Mouse (Mus musculus): Measurements from ENCODE around the gene Orm3. TPM values are rescaled to one million over a fixed set of nuclear protein-coding genes. Genes with fewer than 3 reads are reported as not detected.
A peak's percentile ranks its signal among the peaks of the same experiment; 100 is the strongest.

Gene Orm3
- polyA plus RNA-seq, 1 experiment from 2014 or later: not detected

DNA sequence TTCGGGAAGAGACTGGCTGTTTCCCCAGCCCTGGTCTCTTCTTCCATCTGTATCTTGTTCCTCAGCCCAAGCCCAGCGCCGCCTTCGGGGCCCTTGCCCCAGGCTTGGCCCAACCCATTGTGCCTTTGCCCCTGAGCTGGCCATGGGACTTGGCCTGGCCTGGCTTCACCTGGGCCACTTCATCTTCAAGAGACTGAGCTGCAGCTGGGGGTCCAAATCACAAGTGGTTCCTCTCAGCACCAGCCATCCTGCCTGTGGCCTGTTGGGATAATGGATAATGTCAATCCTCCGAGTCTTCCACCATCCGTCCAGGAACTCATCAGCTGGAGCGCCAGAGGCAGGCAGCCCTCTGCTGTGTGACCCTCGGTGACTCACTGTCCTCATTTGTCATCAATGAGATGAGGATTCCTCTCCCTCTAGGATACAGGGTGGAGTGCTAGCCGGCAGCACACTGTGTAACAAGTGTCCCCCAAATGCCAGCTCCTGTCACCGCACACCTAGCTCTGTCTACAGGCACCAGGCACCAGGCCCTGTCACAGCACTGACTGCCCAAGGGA lies 42.1 kb downstream of the Orm3 start:
- Histone ChIP-seq H3K4me2 (replicated peaks) (no peak overlapping the region), H3K27ac (replicated peaks) (no peak overlapping the region), H3K4me3 (no peak overlapping the region), H3K36me3 (peaks cover 30% of the 10 kb centered on the region), H3K9ac (replicated peaks) (no peak overlapping the region), H3K27me3 (no peaks in the 10 kb centered on the region), H3K4me1 (peaks cover 30% of the 10 kb centered on the region), H3K9me3 (no peaks in the 10 kb centered on the region)
- ATAC-seq (ENCODE audit: low FRiP score, low read depth): no peak
- WGBS: 88% methylated on average over 10 of the region's 10 CpGs

DNA sequence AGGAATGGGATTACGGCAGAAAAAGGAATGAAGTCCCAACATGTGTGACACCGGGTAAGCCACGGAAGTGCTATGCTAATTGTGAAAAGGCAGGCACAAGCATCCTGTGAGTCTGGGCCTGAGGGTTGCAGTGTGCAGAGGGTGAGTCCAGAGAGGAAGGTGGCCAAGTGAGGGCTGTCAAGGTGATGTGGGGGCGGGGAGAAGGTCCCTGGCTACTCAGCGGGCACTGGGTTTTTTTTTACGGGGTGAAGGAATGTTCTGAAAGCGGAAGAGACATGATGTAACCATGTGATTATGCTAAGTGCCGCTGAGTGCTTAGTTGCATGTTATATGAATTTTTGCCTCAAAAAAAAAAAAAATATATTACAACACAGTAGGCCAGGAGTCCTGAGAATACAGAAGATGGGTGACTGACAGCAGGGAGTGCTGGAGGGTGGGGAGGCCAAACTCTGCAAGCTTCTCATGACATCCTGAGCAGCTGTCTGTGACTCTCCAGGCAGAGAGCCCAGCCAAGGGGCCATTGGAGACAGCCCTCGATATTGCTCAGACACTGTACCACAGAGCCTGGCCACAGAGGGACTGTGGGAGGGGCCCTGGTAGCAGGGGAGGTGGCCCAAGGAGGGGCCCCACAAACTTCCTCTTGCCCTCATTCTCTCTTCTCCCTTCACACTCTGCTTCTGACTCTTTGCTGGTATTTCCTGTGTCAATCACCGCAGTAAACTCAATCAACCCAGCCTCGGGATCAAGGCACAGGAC lies 43.1 kb downstream of the Orm3 start:
- Histone ChIP-seq H3K4me3 (no peak overlapping the region), H3K27me3 (no peaks in the 10 kb centered on the region), H3K9me3 (no peaks in the 10 kb centered on the region), H3K4me1 (peaks cover 40% of the 10 kb centered on the region), H3K9ac (replicated peaks) (no peak overlapping the region), H3K4me2 (replicated peaks) (no peak overlapping the region), H3K27ac (replicated peaks) (0 out of 2 replicates have a peak overlapping the region, but pooled peaks have one; percentile 2), H3K36me3 (peaks cover 22% of the 10 kb centered on the region)
- no peak for ATAC-seq (ENCODE audit: low FRiP score, low read depth)
- WGBS: 80% methylated on average over 11 of the region's 11 CpGs

DNA sequence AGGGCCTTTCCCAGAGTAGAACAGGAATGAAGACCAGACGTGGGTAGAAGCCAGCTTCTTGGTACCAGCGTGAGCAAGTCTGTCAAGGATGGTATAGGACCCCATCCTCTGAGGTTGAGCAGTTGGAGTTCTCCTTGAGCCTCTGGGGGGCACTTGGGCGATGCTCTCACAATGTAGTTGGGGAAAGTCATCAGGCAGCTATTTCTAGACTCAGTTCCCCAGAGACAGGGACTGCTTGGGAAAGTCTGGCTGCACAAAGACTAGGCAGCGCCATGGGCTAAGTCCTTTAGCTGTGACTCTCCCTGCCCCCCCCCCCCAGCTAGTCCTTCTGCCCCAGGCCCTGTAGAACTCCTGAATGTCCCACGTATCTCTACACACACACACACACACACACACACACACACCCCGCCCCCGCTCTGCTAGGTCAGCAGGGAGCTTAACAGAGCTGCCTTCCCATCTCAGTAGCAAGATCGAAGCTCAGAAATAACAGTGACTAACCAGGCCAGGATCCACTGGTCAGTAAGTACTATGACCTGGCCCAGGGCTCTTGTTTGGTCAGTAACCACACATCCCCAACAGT lies 43.8 kb downstream of the Orm3 start:
- Histone ChIP-seq H3K9ac (replicated peaks) (no peak overlapping the region), H3K4me1 (peaks cover 48% of the 10 kb centered on the region), H3K36me3 (peaks cover 14% of the 10 kb centered on the region), H3K9me3 (no peaks in the 10 kb centered on the region), H3K27ac (replicated peaks) (no peak overlapping the region), H3K4me2 (replicated peaks) (no peak overlapping the region), H3K27me3 (no peaks in the 10 kb centered on the region), H3K4me3 (no peak overlapping the region)
- no peak for ATAC-seq (ENCODE audit: low FRiP score, low read depth)
- WGBS: 64% methylated on average over 8 of the region's 8 CpGs

DNA sequence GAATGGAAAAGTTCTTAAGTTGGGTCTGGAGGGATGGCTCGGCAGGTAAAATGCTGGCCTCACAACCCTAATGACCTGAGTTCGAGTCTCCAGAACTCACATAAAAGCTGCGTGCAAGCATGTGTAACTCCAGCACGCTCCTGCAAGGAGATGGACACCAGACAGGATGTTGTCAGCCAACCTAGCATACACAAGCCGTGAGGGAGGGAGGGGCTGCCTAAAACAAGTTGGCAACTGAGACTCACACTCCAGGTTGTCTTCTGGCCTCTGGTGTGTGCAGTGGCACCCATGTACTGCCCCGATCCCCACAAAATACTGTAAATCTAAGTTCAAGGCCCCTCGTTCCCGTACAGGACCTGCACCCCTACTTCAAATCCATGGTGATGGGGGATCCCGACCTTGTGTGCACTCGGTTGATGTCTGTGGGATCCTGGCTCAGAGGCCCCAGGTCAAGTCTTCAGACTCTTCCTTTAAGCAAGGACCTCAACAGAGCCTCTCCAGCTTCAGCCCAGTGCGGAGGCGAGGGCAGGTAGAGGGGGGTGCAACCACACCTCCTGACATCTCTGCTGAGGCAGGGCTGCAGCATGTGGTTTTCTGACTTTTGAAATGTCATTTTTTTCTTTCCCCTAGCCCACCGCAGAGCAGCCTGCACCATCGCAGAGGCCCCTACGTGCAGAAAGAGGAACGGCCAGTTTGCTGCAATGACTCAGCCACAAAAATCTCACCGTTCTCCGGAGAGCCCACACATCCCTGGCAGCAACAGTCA lies 44.8 kb downstream of the Orm3 start:
- Histone ChIP-seq H3K4me2 (replicated peaks) (no peak overlapping the region), H3K4me1 (peaks cover 56% of the 10 kb centered on the region), H3K4me3 (no peak overlapping the region), H3K27ac (replicated peaks) (no peak overlapping the region), H3K36me3 (peaks cover 6% of the 10 kb centered on the region; the same call in 1 of the 2 replicates), H3K27me3 (no peaks in the 10 kb centered on the region), H3K9me3 (no peaks in the 10 kb centered on the region), H3K9ac (replicated peaks) (no peak overlapping the region)
- 90% methylated on average over 18 of the region's 18 CpGs for WGBS
- no peak for ATAC-seq (ENCODE audit: low FRiP score, low read depth)

DNA sequence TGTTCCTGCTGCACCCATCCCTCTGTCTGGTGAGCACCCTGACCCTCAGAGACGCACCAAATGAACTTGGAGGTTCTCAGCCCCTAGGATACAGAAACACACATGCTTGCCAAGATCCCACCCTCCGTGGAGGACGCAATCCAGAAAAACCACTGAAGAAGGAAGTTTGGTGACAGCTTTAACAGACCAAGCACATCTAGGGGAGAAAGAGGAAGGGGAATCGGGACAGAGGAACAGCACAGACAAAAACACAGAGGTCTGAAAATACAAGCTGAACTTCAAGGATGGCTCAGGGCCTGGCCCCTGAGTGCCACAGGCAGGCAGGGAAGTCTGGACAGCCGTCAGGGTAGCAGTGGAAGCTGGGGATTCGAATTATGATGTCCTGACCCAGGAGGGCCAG lies 45.7 kb downstream of the Orm3 start:
- Histone ChIP-seq H3K4me3 (no peak overlapping the region), H3K36me3 (0 out of 2 replicates have a peak, but pooled peaks cover 6% of the 10 kb centered on the region), H3K4me2 (replicated peaks) (peak overlapping the region; percentile 2; the same call in 1 of the 2 replicates), H3K4me1 (peaks cover 65% of the 10 kb centered on the region), H3K27me3 (no peaks in the 10 kb centered on the region; the same call in 1 of the 2 replicates), H3K9me3 (no peaks in the 10 kb centered on the region), H3K9ac (replicated peaks) (no peak overlapping the region), H3K27ac (replicated peaks) (no peak overlapping the region)
- 84% methylated on average over 6 of the region's 6 CpGs for WGBS
- no peak for ATAC-seq (ENCODE audit: low FRiP score, low read depth)

DNA sequence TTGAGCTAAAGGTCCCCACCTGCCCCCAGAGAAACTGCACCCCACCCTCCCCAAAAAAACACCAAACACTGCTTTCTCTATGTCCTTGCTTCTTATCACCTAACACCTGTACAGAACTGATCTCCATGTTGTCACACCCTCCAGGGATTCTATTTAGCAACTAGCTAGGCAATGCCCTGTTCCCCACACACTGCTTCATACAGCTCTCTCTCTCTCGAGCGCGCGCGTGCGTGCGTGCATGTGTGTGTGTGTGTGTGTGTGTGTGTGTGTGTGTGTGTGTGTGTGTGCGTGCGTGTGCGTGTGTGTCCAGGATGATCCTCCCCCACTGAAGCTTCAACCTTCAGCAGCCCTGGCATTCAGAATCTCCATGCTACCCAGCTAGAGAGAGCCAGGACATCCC lies 46.1 kb downstream of the Orm3 start:
- Histone ChIP-seq H3K9ac (replicated peaks) (peak overlapping the region; percentile 47; the same call in 1 of the 2 replicates), H3K4me1 (peaks cover 67% of the 10 kb centered on the region), H3K27ac (replicated peaks) (no peak overlapping the region), H3K9me3 (no peaks in the 10 kb centered on the region), H3K36me3 (0 out of 2 replicates have a peak, but pooled peaks cover 6% of the 10 kb centered on the region), H3K27me3 (no peaks in the 10 kb centered on the region; the same call in 1 of the 2 replicates), H3K4me3 (no peak overlapping the region), H3K4me2 (replicated peaks) (peak overlapping the region; percentile 44)
- ATAC-seq (ENCODE audit: low FRiP score, low read depth): no peak
- WGBS: 95% methylated on average over 10 of the region's 10 CpGs

DNA sequence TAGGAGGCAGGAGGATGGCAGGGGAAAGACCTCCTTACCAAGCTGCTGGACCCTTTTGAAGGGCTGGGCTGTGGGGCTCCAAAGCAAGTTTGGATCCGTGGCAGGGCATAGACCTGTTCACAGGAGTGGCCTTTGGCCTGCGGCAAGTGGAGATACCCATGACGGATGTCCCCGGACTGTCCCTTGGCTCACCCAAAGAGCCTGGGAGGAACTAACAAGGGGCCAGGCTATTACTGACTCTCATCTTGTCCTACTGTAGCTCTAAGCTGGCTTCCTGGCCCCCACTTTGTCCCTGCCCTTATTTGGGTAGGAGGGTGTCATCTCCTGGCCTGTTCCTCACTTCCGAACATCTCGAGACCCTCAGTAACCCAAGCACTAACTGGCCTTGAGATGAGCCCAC lies 46.6 kb downstream of the Orm3 start:
- Histone ChIP-seq H3K4me1 (peaks cover 67% of the 10 kb centered on the region), H3K27me3 (no peaks in the 10 kb centered on the region; the same call in 1 of the 2 replicates), H3K4me2 (replicated peaks) (peak overlapping the region; percentile 44), H3K9ac (replicated peaks) (peak overlapping the region; percentile 47), H3K9me3 (no peaks in the 10 kb centered on the region), H3K36me3 (0 out of 2 replicates have a peak, but pooled peaks cover 2% of the 10 kb centered on the region), H3K4me3 (peak overlapping the region; percentile 27), H3K27ac (replicated peaks) (peak overlapping the region; percentile 81)
- peak; percentile 2 for ATAC-seq (ENCODE audit: low FRiP score, low read depth)
- 75% methylated on average over 6 of the region's 6 CpGs for WGBS

DNA sequence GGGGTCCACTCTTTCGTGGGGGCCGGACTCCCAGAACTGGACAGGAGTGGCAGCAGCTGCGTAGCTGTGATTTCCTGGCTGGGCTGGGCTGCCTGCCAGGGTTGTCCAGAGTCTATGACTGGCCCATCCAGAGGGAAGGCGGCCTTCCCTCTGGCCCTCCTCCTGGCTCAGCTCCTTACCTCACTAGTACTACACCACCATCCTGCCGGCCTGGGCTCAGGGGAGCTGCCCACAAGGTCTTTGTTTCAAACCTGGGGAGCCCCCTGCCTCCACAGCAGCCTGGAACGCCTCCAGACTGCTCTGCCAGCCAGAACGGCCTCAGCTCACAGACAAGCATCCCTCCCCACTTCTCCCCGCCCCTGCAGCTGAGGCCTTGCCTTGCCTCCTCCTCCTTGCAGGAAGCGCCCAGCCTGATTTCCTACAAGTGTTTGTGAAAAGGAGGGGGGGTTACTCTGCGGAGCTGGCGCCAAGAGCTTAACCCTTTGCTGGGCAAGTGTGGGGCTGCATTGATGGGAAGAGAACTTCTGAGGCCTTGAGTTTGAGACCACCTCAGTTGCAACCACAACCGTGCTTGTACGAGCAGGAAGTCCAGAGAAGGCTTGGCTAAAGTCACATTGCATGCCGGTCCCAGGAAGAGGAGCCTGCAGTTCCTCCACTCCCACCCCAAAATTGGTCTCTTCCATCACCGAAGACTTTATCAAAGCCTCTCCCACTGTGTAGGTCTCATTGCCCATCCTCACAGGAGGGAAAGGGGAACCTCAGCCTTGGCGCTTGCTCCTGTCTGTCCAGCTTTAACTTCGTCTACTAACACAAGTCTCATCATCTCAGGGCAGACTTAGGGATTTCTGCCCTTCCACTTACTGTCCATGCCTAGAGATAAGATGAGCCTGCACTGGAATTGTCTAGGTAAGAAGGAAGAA lies 47.3 kb downstream of the Orm3 start, which contains the start of gene Akna:
Gene Akna, minus strand, starts transcription at position 315 of the 920 bp plus-strand sequence.
- Histone ChIP-seq H3K27me3 (no peaks in the 10 kb centered on the region; the same call in 1 of the 2 replicates), H3K4me3 (peak within 1 kb of the TSS; percentile 27), H3K9me3 (no peaks in the 10 kb centered on the region), H3K27ac (replicated peaks) (peak within 1 kb of the TSS; percentile 81), H3K4me1 (peaks cover 71% of the 10 kb centered on the region), H3K4me2 (replicated peaks) (peak within 1 kb of the TSS; percentile 44), H3K36me3 (no peaks in the 10 kb centered on the region), H3K9ac (replicated peaks) (peak within 1 kb of the TSS; percentile 47)
- 14% methylated on average over 17 of the region's 17 CpGs for WGBS
- ATAC-seq (ENCODE audit: low FRiP score, low read depth): peak; percentile 77

DNA sequence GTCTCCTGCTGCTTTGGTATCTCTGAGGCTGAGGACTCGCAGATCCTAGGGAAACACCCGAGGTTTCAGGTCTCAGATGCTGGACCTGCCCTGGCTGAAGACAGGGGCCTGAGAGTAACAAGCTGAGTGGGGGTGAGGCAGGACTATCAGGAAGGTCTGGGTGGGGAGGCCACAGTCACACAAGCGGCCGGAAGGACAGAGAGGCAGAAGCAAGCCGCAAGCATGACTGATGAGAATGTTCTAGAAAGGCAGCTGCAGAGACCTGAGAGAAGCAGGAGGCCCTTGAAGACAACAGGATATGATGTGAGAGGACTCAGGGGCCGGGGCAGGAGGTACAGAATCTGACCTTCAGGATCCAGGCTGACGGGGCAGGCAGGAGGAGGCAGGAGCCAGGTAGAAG lies 48.2 kb downstream of the Orm3 start:
- Histone ChIP-seq H3K9ac (replicated peaks) (no peak overlapping the region), H3K27ac (replicated peaks) (no peak overlapping the region), H3K27me3 (no peaks in the 10 kb centered on the region; the same call in 1 of the 2 replicates), H3K4me1 (peaks cover 79% of the 10 kb centered on the region), H3K9me3 (no peaks in the 10 kb centered on the region), H3K4me3 (no peak overlapping the region), H3K36me3 (no peaks in the 10 kb centered on the region), H3K4me2 (replicated peaks) (no peak overlapping the region)
- 88% methylated on average over 7 of the region's 7 CpGs for WGBS
- ATAC-seq (ENCODE audit: low FRiP score, low read depth): no peak

DNA sequence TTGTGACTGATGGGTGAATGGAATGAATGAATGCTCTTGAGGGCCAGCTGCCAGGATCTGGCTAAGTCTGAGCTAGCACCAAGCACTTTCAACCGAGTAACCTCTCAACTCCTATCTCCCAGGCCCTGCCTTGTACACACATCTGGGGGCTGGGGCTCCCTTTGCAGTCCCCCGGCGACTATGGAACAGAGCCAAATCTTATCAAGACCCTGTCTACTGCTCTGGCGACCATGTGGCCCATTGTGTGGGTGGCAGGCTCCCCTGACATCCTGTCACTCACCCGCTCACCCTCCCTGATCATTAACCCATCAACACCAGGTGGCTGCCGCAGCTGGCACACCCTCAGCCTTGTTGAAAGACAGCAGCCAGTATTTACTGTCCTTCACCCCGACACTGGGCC lies 49.1 kb downstream of the Orm3 start:
- no peaks in the 10 kb centered on the region for H3K36me3 ChIP-seq
- no peak overlapping the region for H3K4me2 ChIP-seq (replicated peaks)
- peak; percentile 4; the same call in 1 of the 2 replicates for ATAC-seq (ENCODE audit: low FRiP score, low read depth)
- H3K4me3 ChIP-seq: no peak overlapping the region
- H3K27ac ChIP-seq (replicated peaks): peak overlapping the region; percentile 50; the same call in 1 of the 2 replicates
- H3K9me3 ChIP-seq: no peaks in the 10 kb centered on the region
- WGBS: 37% methylated on average over 7 of the region's 7 CpGs
- no peaks in the 10 kb centered on the region; the same call in 1 of the 2 replicates for H3K27me3 ChIP-seq
- no peak overlapping the region for H3K9ac ChIP-seq (replicated peaks)
- peaks cover 73% of the 10 kb centered on the region for H3K4me1 ChIP-seq

DNA sequence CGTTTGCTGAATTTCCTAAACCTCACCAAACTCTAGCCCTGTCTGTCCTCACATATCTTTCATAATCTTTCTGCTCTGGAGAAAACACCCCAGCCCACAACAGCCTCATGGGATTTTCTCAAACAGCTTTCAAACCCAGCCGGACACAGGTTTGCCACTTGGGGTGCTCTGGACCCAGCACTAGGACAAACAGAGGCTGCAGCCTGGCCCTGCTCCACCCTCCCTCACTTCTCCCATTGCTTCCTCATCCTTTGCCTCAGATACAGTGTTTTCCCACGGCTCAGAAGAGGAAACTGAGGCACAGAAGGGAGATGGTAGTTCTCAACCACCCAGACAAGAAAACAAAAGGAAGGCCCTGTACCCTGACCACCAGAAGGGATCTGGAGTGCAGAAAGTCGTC lies 49.7 kb downstream of the Orm3 start:
- no peaks in the 10 kb centered on the region; the same call in 1 of the 2 replicates for H3K27me3 ChIP-seq
- peaks cover 71% of the 10 kb centered on the region for H3K4me1 ChIP-seq
- H3K4me2 ChIP-seq (replicated peaks): no peak overlapping the region
- H3K9me3 ChIP-seq: no peaks in the 10 kb centered on the region
- peak overlapping the region; percentile 50; the same call in 1 of the 2 replicates for H3K27ac ChIP-seq (replicated peaks)
- H3K36me3 ChIP-seq: no peaks in the 10 kb centered on the region
- no peak overlapping the region for H3K4me3 ChIP-seq
- 53% methylated on average over 4 of the region's 4 CpGs for WGBS
- H3K9ac ChIP-seq (replicated peaks): no peak overlapping the region
- ATAC-seq (ENCODE audit: low FRiP score, low read depth): no peak

Measured in midbrain, embryonic 12.5 days (tissue).